Mouse (Mus musculus) small intestine, adult 2 months (tissue): ENCODE measurements around the gene Scd1. TPM values are rescaled to one million over a fixed set of nuclear protein-coding genes. Genes with fewer than 3 reads are reported as not detected.

Experiments
- H3K27ac ChIP-seq: fragments of 200-500 bp; 2 replicates; pipeline ENCODE4 v1.5.1; 2012; ENCODE audit warnings: low read depth, low read length, control low read depth, inconsistent platforms; ENCODE audit not compliant: insufficient read depth
- H3K27me3 ChIP-seq: fragments of 200-500 bp; 2 replicates; pipeline ENCODE4 v1.6.1; 2012; ENCODE audit warnings: mild to moderate bottlenecking, moderate library complexity, low read length, inconsistent platforms; ENCODE audit not compliant: control insufficient read depth, insufficient read depth
- H3K36me3 ChIP-seq: fragments of 200-500 bp; 2 replicates; pipeline ENCODE4 v1.6.1; 2012; ENCODE audit warnings: mild to moderate bottlenecking, low read length, control low read depth, inconsistent platforms; ENCODE audit not compliant: control insufficient read depth, insufficient read depth
- H3K4me1 ChIP-seq: fragments of 200-500 bp; 2 replicates; pipeline ENCODE4 v1.6.1; 2012; ENCODE audit warnings: low read length, inconsistent platforms, mixed read lengths; ENCODE audit not compliant: control insufficient read depth, insufficient read depth, insufficient read length
- H3K4me3 ChIP-seq: fragments of 200-500 bp; 2 replicates; pipeline ENCODE4 v1.5.1; 2012; ENCODE audit warnings: low read depth, mild to moderate bottlenecking, control low read depth, inconsistent platforms, low read length, moderate library complexity
- CTCF ChIP-seq: fragments of 200-500 bp; IDR thresholded peaks from 2 replicates; pipeline ENCODE4 v1.5.1; 2012; ENCODE audit warnings: low read depth, mild to moderate bottlenecking, control low read depth, inconsistent platforms, low read length, moderate library complexity, mixed read lengths; ENCODE audit not compliant: insufficient replicate concordance, insufficient read length; ENCODE audit errors: extremely low read depth
- POLR2A ChIP-seq: fragments of 200-500 bp; IDR thresholded peaks from 2 replicates; pipeline ENCODE4 v1.6.1; 2012; ENCODE audit warnings: low read depth, mild to moderate bottlenecking, control low read depth, inconsistent platforms, low read length, moderate library complexity
- WGBS: fragments of 180-500 bp; shearing (Covaris S2); methylation state at CpG from one replicate; pipeline ENCODE4 v1.1.7; 2018; 5-methylcytosine and 5-hydroxymethylcytosine counted together
- polyA plus RNA-seq: library from polyadenylated mRNA; depleted of rRNA; stranded (reverse); fragments of >200 nt; gene quantifications from 2 replicates; pipeline ENCODE4 v1.2.3, GENCODE M21; 2012

Gene Scd1
- polyA plus RNA-seq, 1 experiment = 9.6 TPM

GRCm38 (mm10) chr19:44416240-44416639 is 8.6 kb upstream of the Scd1 start:
- no peaks in the 10 kb centered on the region for H3K36me3 ChIP-seq
- no peaks in the 10 kb centered on the region for H3K4me1 ChIP-seq
- WGBS = 67% methylated on average over 5 of the region's 5 CpGs
- H3K4me3 ChIP-seq = no peak overlapping the region
- H3K27ac ChIP-seq = no peak overlapping the region
- 0 out of 2 replicates have a peak, but pooled peaks cover 4% of the 10 kb centered on the region for H3K27me3 ChIP-seq
- TF ChIP-seq POLR2A (no peak), CTCF (no peak)

- H3K4me3 ChIP-seq = no peak overlapping the region
- no peak overlapping the region for H3K27ac ChIP-seq
- H3K36me3 ChIP-seq = no peaks in the 10 kb centered on the region
- 0 out of 2 replicates have a peak, but pooled peaks cover 4% of the 10 kb centered on the region for H3K27me3 ChIP-seq
- no peaks in the 10 kb centered on the region for H3K4me1 ChIP-seq
- TF ChIP-seq POLR2A (no peak), CTCF (no peak)
- WGBS = 58% methylated on average over 5 of the region's 5 CpGs
Observed at GRCm38 (mm10) chr19:44415464-44415863, 7.8 kb upstream of the Scd1 start.

- Histone ChIP-seq H3K4me3 (no peak overlapping the region), H3K27ac (no peak overlapping the region), H3K27me3 (peaks cover 18% of the 10 kb centered on the region), H3K4me1 (peaks cover 2% of the 10 kb centered on the region; the same call in 1 of the 2 replicates), H3K36me3 (no peaks in the 10 kb centered on the region)
- WGBS = 84% methylated on average over 20 of the region's 20 CpGs
- TF ChIP-seq CTCF (no peak), POLR2A (no peak)
Observed at GRCm38 (mm10) chr19:44410269-44410992, 2.8 kb upstream of the Scd1 start.

GRCm38 (mm10) chr19:44408595-44408994 is 916 bp upstream of the Scd1 start:
- Histone ChIP-seq H3K4me3 (no peak overlapping the region), H3K27me3 (peaks cover 14% of the 10 kb centered on the region), H3K4me1 (peaks cover 2% of the 10 kb centered on the region; the same call in 1 of the 2 replicates), H3K36me3 (no peaks in the 10 kb centered on the region), H3K27ac (peak overlapping the region; percentile 33; the same call in 1 of the 2 replicates)
- no peak for TF ChIP-seq POLR2A
- no peak for TF ChIP-seq CTCF
- 67% methylated on average over 4 of the region's 4 CpGs for WGBS

GRCm38 (mm10) chr19:44408223-44408545 is 505 bp upstream of the Scd1 start:
- WGBS = 1% methylated on average over 14 of the region's 14 CpGs
- H3K4me3 ChIP-seq = peak overlapping the region; percentile 55
- peaks cover 14% of the 10 kb centered on the region for H3K27me3 ChIP-seq
- H3K36me3 ChIP-seq = no peaks in the 10 kb centered on the region
- H3K4me1 ChIP-seq = peaks cover 2% of the 10 kb centered on the region; the same call in 1 of the 2 replicates
- H3K27ac ChIP-seq = peak overlapping the region; percentile 33; the same call in 1 of the 2 replicates
- no peak for TF ChIP-seq CTCF
- TF ChIP-seq POLR2A = no peak

GRCm38 (mm10) chr19:44403546-44403945 is 4.1 kb downstream of the Scd1 start:
- Histone ChIP-seq H3K4me1 (peaks cover 2% of the 10 kb centered on the region; the same call in 1 of the 2 replicates), H3K4me3 (no peak overlapping the region), H3K36me3 (no peaks in the 10 kb centered on the region), H3K27me3 (peaks cover 14% of the 10 kb centered on the region), H3K27ac (no peak overlapping the region)
- TF ChIP-seq CTCF (no peak), POLR2A (no peak)
- 75% methylated on average over 6 of the region's 6 CpGs for WGBS

GRCm38 (mm10) chr19:44400484-44401197 is 7.0 kb downstream of the Scd1 start:
- Histone ChIP-seq H3K4me1 (no peaks in the 10 kb centered on the region), H3K36me3 (no peaks in the 10 kb centered on the region), H3K27me3 (no peaks in the 10 kb centered on the region), H3K27ac (no peak overlapping the region), H3K4me3 (no peak overlapping the region)
- TF ChIP-seq POLR2A (no peak), CTCF (no peak)
- WGBS = 71% methylated on average over 8 of the region's 8 CpGs
